Mouse (Mus musculus) liver, embryonic 11.5 days (tissue): ENCODE data around the gene 2010003K11Rik. TPM values are rescaled to one million over a fixed set of nuclear protein-coding genes. Genes with fewer than 3 reads are reported as not detected.

Source experiments
- ATAC-seq: fragments of 200-750 bp; cut with Nextera tagmentation; replicated peaks from 2 replicates; pipeline ENCODE4 v1.8.0; 2017; ENCODE audit warnings: moderate number of reproducible peaks, mild to moderate bottlenecking, moderate TSS enrichment, moderate library complexity; ENCODE audit not compliant: low FRiP score
- DNase-seq: peaks from one replicate; pipeline ENCODE4 v3.0.0-alpha.2; 2017; ENCODE audit warnings: low spot score
- H3K27ac ChIP-seq: fragments of 300-500 bp; sonication (generic); 2 replicates; pipeline ENCODE4 v1.5.1; 2014; ENCODE audit warnings: mild to moderate bottlenecking, low read depth, low read length, control low read depth
- H3K27me3 ChIP-seq: fragments of 300-500 bp; sonication (generic); replicated peaks from 2 replicates; pipeline ENCODE4 v1.6.1; 2014; ENCODE audit warnings: low read length, mixed read lengths; ENCODE audit not compliant: control insufficient read depth, insufficient read depth
- H3K36me3 ChIP-seq: fragments of 300-500 bp; sonication (generic); 2 replicates; pipeline ENCODE4 v1.6.1; 2014; ENCODE audit warnings: mild to moderate bottlenecking, low read length, moderate library complexity, mixed read lengths; ENCODE audit not compliant: control insufficient read depth, insufficient read depth
- H3K4me1 ChIP-seq: fragments of 300-500 bp; sonication (generic); replicated peaks from 2 replicates; pipeline ENCODE4 v1.6.1; 2014; ENCODE audit warnings: low read length, mixed read lengths; ENCODE audit not compliant: control insufficient read depth, insufficient read depth
- H3K4me2 ChIP-seq: fragments of 300-500 bp; sonication (generic); 2 replicates; pipeline ENCODE4 v1.6.1; 2014; ENCODE audit warnings: mild to moderate bottlenecking, control low read depth, moderate library complexity
- H3K4me3 ChIP-seq: fragments of 300-500 bp; sonication (generic); 2 replicates; pipeline ENCODE4 v1.5.1; 2014; ENCODE audit warnings: low read depth, low read length, control low read depth
- H3K9ac ChIP-seq: fragments of 300-500 bp; sonication (generic); 2 replicates; pipeline ENCODE4 v1.6.1; 2014; ENCODE audit warnings: low read depth, low read length, control low read depth
- H3K9me3 ChIP-seq: fragments of 300-500 bp; sonication (generic); 2 replicates; pipeline ENCODE4 v1.6.1; 2016; ENCODE audit warnings: low read length, inconsistent platforms, mixed read lengths; ENCODE audit not compliant: control insufficient read depth
- WGBS: fragments of 180-500 bp; shearing (Covaris S2); extraction: QIAGEN DNeasy Blood & Tissue Kit; methylation state at CpG from one replicate; pipeline ENCODE4 v1.1.7; 2014; 5-methylcytosine and 5-hydroxymethylcytosine counted together
- polyA plus RNA-seq: library from polyadenylated mRNA; unstranded; fragments of >200 nt; fragmentation: Nextera tagmentation; extraction: Ambion mirVana; gene quantifications from 2 replicates; pipeline ENCODE4 v1.2.1, GENCODE M21; 2014

The 2010003K11Rik gene
- polyA plus RNA-seq, 1 experiment from 2014 or later, result 0.14 TPM

DNA sequence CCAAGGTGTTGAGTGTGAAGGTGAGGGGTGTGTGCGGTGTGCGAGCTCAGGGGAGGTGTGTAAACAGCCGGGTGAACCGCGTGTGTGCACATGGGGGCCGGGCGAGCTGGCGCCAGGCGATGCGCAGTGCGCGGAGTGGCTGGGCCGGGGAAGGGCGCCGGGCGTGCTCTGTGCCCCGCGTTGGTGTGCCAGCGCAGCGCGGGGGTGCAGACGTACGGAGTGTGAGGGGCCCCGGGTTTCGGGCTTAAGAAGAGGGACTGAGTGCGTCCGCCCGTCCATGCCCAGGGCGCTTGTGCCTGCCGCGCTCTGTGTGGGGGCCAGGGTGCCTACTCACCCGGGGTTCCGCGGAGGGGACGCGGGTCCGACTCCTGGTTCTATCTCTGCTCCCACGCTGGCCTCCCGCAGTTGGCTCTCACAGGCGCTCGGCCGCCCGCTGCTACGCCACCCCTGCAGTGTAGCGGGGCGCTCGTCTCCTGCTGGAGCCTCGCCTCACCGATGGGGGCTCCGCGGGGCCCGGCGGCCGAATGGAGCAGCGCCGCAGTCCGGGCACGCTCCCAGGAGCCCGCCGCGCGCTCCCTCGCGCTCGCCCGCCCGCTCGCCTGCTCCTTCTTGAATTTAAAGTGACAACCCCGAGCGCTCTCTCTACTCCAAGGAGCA, 21.7 kb downstream of the 2010003K11Rik start:
- peak overlapping the region; percentile 80 for H3K4me2 ChIP-seq
- peak overlapping the region; percentile 52 for H3K4me3 ChIP-seq
- no peaks in the 10 kb centered on the region for H3K36me3 ChIP-seq
- H3K27me3 ChIP-seq, result peaks cover 57% of the 10 kb centered on the region
- H3K9me3 ChIP-seq, result no peaks in the 10 kb centered on the region
- WGBS, result 1% methylated on average over 65 of the region's 70 CpGs
- peak overlapping the region; percentile 46; the same call in 1 of the 2 replicates for H3K9ac ChIP-seq
- 0 out of 2 replicates have a peak, but pooled peaks cover 2% of the 10 kb centered on the region for H3K4me1 ChIP-seq
- DNase-seq (peak; percentile 55), ATAC-seq (0 out of 2 replicates have a peak, but pooled peaks have one; percentile 12)
- no peak overlapping the region for H3K27ac ChIP-seq

DNA sequence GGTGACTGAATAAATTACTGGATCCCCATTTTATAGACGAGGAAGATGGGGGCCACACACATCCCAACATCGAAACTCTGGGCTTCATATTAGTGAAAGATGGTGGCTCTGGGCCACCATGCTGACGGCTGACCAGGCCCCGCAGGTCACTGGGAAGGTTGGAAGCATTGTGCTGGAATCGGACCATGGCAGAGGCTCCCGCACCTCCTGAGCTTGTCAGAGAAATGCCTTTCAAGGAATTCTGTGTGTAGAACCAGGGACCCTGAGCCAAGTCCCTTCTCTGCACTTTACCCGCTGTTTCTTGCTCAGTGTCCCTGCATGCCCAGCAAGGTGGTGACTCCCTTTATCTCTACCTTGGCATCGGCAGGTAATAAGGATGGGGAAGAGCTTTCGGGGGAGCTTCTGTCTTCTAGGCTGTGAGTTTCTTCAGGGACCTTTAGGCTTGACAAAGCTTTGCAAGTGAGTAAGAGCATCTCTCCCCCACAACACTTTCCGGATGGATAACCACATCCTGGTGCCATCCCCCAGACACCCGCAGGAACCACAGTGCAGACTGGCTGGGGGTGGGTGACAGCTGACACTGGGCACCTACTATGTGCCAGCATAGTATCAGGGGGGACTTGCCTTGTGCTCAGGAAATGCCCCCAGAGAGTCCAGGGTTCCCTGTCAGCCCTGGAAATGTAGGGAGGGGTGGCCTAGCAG, 23.0 kb downstream of the 2010003K11Rik start:
- WGBS, result 61% methylated on average over 11 of the region's 11 CpGs
- ATAC-seq (no peak), DNase-seq (no peak)
- Histone ChIP-seq H3K4me3 (no peak overlapping the region), H3K9me3 (no peaks in the 10 kb centered on the region), H3K36me3 (no peaks in the 10 kb centered on the region), H3K4me2 (no peak overlapping the region), H3K27me3 (peaks cover 57% of the 10 kb centered on the region), H3K27ac (no peak overlapping the region), H3K9ac (no peak overlapping the region), H3K4me1 (0 out of 2 replicates have a peak, but pooled peaks cover 2% of the 10 kb centered on the region)

DNA sequence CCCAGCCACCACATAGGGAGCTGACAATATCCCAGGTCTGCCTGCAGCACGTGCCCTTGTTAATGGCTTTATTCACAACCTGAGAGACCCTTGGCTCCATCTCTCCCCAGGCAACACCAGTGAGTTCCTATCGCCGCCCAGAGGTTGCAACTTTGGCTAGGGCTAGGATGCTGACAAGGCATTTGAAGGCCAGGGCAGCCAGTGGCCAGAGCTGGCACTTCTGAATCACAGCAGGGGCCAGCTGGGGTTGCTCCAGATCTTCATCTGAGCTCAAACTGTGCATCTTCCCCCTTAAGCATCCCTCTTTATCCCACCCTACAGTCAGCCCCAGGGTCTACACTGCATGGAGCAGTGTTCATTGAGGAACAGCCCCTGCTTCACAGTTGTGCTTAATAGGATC, 23.6 kb downstream of the 2010003K11Rik start:
- ATAC-seq (no peak), DNase-seq (no peak)
- Histone ChIP-seq H3K4me3 (no peak overlapping the region), H3K36me3 (no peaks in the 10 kb centered on the region), H3K4me2 (no peak overlapping the region), H3K9me3 (no peaks in the 10 kb centered on the region), H3K27me3 (peaks cover 57% of the 10 kb centered on the region), H3K9ac (no peak overlapping the region), H3K27ac (no peak overlapping the region), H3K4me1 (0 out of 2 replicates have a peak, but pooled peaks cover 2% of the 10 kb centered on the region)
- 39% methylated on average over 3 of the region's 3 CpGs for WGBS

DNA sequence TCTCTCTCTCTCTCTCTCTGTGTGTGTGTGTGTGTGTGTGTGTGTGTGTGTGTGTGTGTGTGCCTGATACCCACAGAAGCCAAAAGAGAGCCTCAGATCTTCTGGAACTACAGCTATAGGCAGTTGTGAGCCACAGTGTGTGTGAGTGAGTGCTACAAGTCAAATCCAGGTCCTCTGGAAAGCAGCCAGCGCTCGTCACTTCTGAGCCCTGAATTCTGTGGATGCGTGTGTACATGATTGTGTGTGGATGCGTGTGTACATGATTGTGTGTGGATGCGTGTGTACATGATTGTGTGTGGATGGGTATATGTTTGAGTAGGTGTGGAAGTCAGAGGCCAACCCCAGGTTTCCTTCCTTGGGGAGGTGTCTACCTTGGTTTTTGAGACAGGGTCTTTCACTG, 24.8 kb downstream of the 2010003K11Rik start:
- H3K4me3 ChIP-seq, result no peak overlapping the region
- no peak overlapping the region for H3K4me2 ChIP-seq
- DNase-seq (no peak), ATAC-seq (no peak)
- no peaks in the 10 kb centered on the region for H3K9me3 ChIP-seq
- no peaks in the 10 kb centered on the region for H3K36me3 ChIP-seq
- no peak overlapping the region for H3K9ac ChIP-seq
- H3K27me3 ChIP-seq, result peaks cover 48% of the 10 kb centered on the region
- 0 out of 2 replicates have a peak, but pooled peaks cover 2% of the 10 kb centered on the region for H3K4me1 ChIP-seq
- 87% methylated on average over 5 of the region's 5 CpGs for WGBS
- H3K27ac ChIP-seq, result no peak overlapping the region

DNA sequence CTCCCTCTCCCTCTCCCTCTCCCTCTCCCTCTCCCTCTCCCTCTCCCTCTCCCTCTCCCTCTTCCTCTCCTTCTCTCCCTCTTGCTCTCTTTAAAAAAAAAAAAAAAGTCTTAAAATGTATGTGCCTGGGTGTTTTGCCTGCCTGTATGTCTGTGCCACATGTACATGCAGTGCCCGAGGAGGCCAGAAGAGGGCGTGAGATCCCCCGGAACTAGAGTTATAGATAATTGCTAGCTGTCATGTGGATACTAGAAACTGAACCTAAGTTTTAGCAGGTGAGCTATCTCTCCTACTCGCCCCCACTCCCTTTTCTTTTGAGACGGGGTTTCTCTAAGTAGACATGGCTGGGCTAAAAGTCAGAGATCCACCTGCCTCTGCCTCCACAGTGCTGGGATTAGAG, 30.0 kb downstream of the 2010003K11Rik start:
- Histone ChIP-seq H3K27ac (no peak overlapping the region), H3K4me3 (no peak overlapping the region), H3K4me2 (no peak overlapping the region), H3K9me3 (no peaks in the 10 kb centered on the region), H3K9ac (no peak overlapping the region), H3K36me3 (no peaks in the 10 kb centered on the region), H3K27me3 (0 out of 2 replicates have a peak, but pooled peaks cover 2% of the 10 kb centered on the region), H3K4me1 (no peaks in the 10 kb centered on the region)
- WGBS, result 31% methylated on average over 5 of the region's 5 CpGs
- no peak for DNase-seq
- ATAC-seq, result no peak

DNA sequence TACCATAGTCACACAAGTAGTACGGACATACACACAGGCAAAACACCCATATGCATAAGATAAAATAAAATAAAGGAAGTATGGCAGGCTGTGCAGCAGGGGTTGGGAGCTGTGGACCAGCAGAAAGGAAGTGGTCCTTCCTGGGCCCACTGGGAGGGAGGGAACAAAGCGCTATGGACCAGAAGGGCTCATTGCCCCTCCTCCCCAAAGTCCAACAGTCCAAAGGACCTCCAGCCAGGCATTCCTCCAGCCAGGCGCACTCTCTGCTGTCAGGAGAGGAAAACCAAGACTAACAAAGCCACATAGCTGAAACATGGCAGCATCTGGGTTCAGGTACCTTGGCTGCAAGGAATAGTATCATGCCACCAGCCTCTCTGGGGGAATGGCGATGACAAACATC, 33.7 kb downstream of the 2010003K11Rik start:
- no peak overlapping the region for H3K27ac ChIP-seq
- no peak overlapping the region for H3K4me3 ChIP-seq
- no peak overlapping the region for H3K4me2 ChIP-seq
- H3K4me1 ChIP-seq, result no peaks in the 10 kb centered on the region
- H3K36me3 ChIP-seq, result no peaks in the 10 kb centered on the region
- DNase-seq (no peak), ATAC-seq (no peak)
- WGBS, result 65% methylated on average over 4 of the region's 4 CpGs
- no peaks in the 10 kb centered on the region for H3K27me3 ChIP-seq
- no peak overlapping the region for H3K9ac ChIP-seq
- no peaks in the 10 kb centered on the region for H3K9me3 ChIP-seq

DNA sequence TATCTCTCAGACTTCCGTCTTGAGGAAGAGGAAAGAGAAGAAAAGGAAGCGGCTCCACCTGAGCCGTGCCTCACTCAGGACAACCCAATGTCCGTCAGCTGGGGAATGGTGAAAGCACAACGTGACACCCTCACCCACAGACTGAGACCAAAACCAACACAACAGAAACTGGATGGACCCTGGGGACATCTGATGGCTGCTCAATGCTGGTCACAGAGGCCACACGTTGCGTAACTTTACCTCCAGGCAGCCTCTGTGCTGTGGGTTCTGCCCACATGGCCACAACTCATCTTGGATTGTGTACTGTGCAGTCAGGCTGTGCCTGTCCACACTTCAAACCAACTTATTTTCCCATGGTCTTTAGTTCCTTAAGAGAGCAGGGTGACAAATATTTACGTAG, 36.4 kb downstream of the 2010003K11Rik start:
- 50% methylated on average over 8 of the region's 8 CpGs for WGBS
- H3K4me3 ChIP-seq, result no peak overlapping the region
- no peak for ATAC-seq
- H3K4me2 ChIP-seq, result no peak overlapping the region
- H3K27ac ChIP-seq, result no peak overlapping the region
- no peaks in the 10 kb centered on the region for H3K9me3 ChIP-seq
- no peaks in the 10 kb centered on the region for H3K4me1 ChIP-seq
- no peak for DNase-seq
- no peaks in the 10 kb centered on the region for H3K27me3 ChIP-seq
- no peaks in the 10 kb centered on the region for H3K36me3 ChIP-seq
- H3K9ac ChIP-seq, result no peak overlapping the region

DNA sequence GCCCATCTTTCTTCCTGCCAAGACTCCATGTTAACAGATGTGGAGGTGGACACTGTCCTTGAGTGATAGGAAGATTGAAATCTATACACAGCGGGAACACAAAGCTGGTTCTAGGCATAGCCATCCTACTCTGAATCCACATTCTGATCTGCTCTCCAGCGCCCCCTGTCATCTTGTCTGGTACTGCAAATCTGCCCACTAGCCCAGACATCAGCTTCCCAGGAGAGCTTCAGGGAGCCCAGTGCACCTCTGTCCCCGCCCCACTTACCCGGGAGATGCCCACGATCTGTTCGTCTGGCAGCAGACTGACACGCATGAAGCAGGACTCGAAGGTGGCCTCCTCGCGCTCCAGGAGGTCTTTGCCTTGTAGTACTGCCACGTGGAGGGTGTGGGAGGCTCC, 42.2 kb downstream of the 2010003K11Rik start:
- Histone ChIP-seq H3K27ac (no peak overlapping the region), H3K4me3 (no peak overlapping the region), H3K9ac (no peak overlapping the region), H3K27me3 (peaks cover 5% of the 10 kb centered on the region), H3K9me3 (no peaks in the 10 kb centered on the region), H3K4me1 (no peaks in the 10 kb centered on the region; the same call in none of the 2 replicates), H3K4me2 (no peak overlapping the region), H3K36me3 (no peaks in the 10 kb centered on the region)
- DNase-seq, result no peak
- ATAC-seq, result no peak
- 14% methylated on average over 11 of the region's 11 CpGs for WGBS
